Mouse (Mus musculus) CH12.LX (cell line): ENCODE results near the gene Gm26965. TPM values are rescaled to one million over a fixed set of nuclear protein-coding genes. Genes with fewer than 3 reads are reported as not detected.

Experiments used
- DNase-seq: peaks from one replicate; pipeline ENCODE4 v3.0.0-alpha.2; 2013; ENCODE audit errors: extremely low read depth
- H3K27ac ChIP-seq: 2 replicates; pipeline ENCODE4 v1.5.1; 2012; ENCODE audit warnings: low read depth, mild to moderate bottlenecking, control low read depth, moderate library complexity; ENCODE audit not compliant: insufficient read depth
- H3K27me3 ChIP-seq: replicated peaks from 2 replicates; pipeline ENCODE3; 2012; ENCODE audit warnings: inconsistent platforms
- H3K36me3 ChIP-seq, 2 experiments: replicated peaks in 1 of 2; 2 replicates each; pipeline versions ENCODE3 to v1.6.1; 2012; ENCODE audit warnings: inconsistent platforms in 1 of 2, low read length in 1 of 2, mild to moderate bottlenecking in 1 of 2, mixed read lengths in 1 of 2, moderate library complexity in 1 of 2; ENCODE audit not compliant: control insufficient read depth in 1 of 2, insufficient read depth in 1 of 2
- H3K4me1 ChIP-seq, 2 experiments: 2 replicates each; pipeline ENCODE4 v1.6.1; 2012; ENCODE audit warnings: inconsistent platforms in 1 of 2, moderate library complexity in 1 of 2; ENCODE audit not compliant: insufficient read depth in 2 of 2, control insufficient read depth in 1 of 2
- H3K4me2 ChIP-seq: 2 replicates; pipeline ENCODE4 v1.6.1; 2012; ENCODE audit warnings: low read depth, mild to moderate bottlenecking, control low read depth; ENCODE audit not compliant: poor library complexity, insufficient read depth, severe bottlenecking
- H3K4me3 ChIP-seq, 3 experiments: fragments of 150-350 bp in 1 of 3; sonication (generic) in 1 of 3; replicated peaks in 1 of 3; 2 replicates each; pipeline versions ENCODE3 to v1.5.1; 2011 to 2012; ENCODE audit warnings: low read depth in 2 of 3, low read length in 2 of 3, mild to moderate bottlenecking in 2 of 3, moderate library complexity in 2 of 3, control low read depth in 1 of 3, improper control_type of control experiment in 1 of 3, inconsistent platforms in 1 of 3, mixed read lengths in 1 of 3; ENCODE audit not compliant: poor library complexity in 1 of 3
- H3K79me2 ChIP-seq: replicated peaks from 2 replicates; pipeline ENCODE4 v1.6.1; 2012; ENCODE audit warnings: mild to moderate bottlenecking, moderate library complexity; ENCODE audit not compliant: control insufficient read depth, poor library complexity, insufficient read depth, severe bottlenecking; ENCODE audit errors: extremely low read depth
- H3K9ac ChIP-seq: 2 replicates; pipeline ENCODE4 v1.6.1; 2012; ENCODE audit warnings: low read depth, mild to moderate bottlenecking, control low read depth, moderate library complexity; ENCODE audit not compliant: insufficient read depth
- H3K9me3 ChIP-seq: replicated peaks from 2 replicates; pipeline ENCODE3; 2012; ENCODE audit warnings: low read length, inconsistent platforms, mixed read lengths
- BHLHE40 ChIP-seq: IDR thresholded peaks from 2 replicates; pipeline ENCODE4 v1.6.1; 2011; ENCODE audit warnings: mild to moderate bottlenecking, low read depth, low read length, improper control_type of control experiment
- CHD1 ChIP-seq: IDR thresholded peaks from 2 replicates; pipeline ENCODE4 v1.6.1; 2012; ENCODE audit warnings: low read depth, low read length, improper control_type of control experiment, inconsistent platforms
- CHD2 ChIP-seq: IDR thresholded peaks from 2 replicates; pipeline ENCODE4 v1.6.1; 2011; ENCODE audit warnings: low read length, improper control_type of control experiment
- CTCF ChIP-seq, 2 experiments: IDR thresholded peaks in 1 of 2; conservative IDR thresholded peaks in 1 of 2; 2 replicates each; pipeline ENCODE4 v1.5.1; 2011 to 2012; ENCODE audit warnings: low read depth in 2 of 2, low read length in 2 of 2, improper control_type of control experiment in 1 of 2, inconsistent platforms in 1 of 2, mild to moderate bottlenecking in 1 of 2, moderate library complexity in 1 of 2
- E2F4 ChIP-seq: IDR thresholded peaks from 2 replicates; pipeline ENCODE4 v1.6.1; 2011; ENCODE audit warnings: low read depth, low read length, improper control_type of control experiment; ENCODE audit not compliant: insufficient replicate concordance
- ELF1 ChIP-seq: IDR thresholded peaks from 2 replicates; pipeline ENCODE4 v1.6.1; 2014; ENCODE audit warnings: low read depth, mild to moderate bottlenecking, inconsistent platforms, low read length, improper control_type of control experiment
- EP300 ChIP-seq: IDR thresholded peaks from 2 replicates; pipeline ENCODE4 v1.6.1; 2011; ENCODE audit warnings: low read length, improper control_type of control experiment
- ETS1 ChIP-seq: conservative IDR thresholded peaks from 2 replicates; pipeline ENCODE4 v1.6.1; 2012; ENCODE audit warnings: low read depth, mild to moderate bottlenecking, inconsistent platforms, low read length, improper control_type of control experiment, moderate library complexity
- GABPA ChIP-seq: IDR thresholded peaks from 2 replicates; pipeline ENCODE4 v1.6.1; 2012; ENCODE audit warnings: low read depth, low read length, improper control_type of control experiment, inconsistent platforms; ENCODE audit not compliant: insufficient replicate concordance
- HCFC1 ChIP-seq: IDR thresholded peaks from 2 replicates; pipeline ENCODE4 v1.6.1; 2012; ENCODE audit warnings: low read depth, mild to moderate bottlenecking, inconsistent platforms, low read length, improper control_type of control experiment
- IRF4 ChIP-seq: IDR thresholded peaks from 2 replicates; pipeline ENCODE4 v1.6.1; 2014; ENCODE audit warnings: low read depth, mild to moderate bottlenecking, inconsistent platforms, low read length, improper control_type of control experiment
- JUND ChIP-seq: conservative IDR thresholded peaks from 2 replicates; pipeline ENCODE4 v1.6.1; 2011; ENCODE audit warnings: low read depth, low read length, improper control_type of control experiment
- KAT2A ChIP-seq: IDR thresholded peaks from 2 replicates; pipeline ENCODE4 v1.6.1; 2012; ENCODE audit warnings: low read length, improper control_type of control experiment, inconsistent platforms; ENCODE audit not compliant: insufficient replicate concordance
- MAFK ChIP-seq: IDR thresholded peaks from 2 replicates; pipeline ENCODE4 v1.6.1; 2011; ENCODE audit warnings: low read length, improper control_type of control experiment; ENCODE audit not compliant: insufficient replicate concordance
- MAX ChIP-seq: IDR thresholded peaks from 2 replicates; pipeline ENCODE4 v1.6.1; 2011; ENCODE audit warnings: low read length, improper control_type of control experiment
- MAZ ChIP-seq: IDR thresholded peaks from 2 replicates; pipeline ENCODE4 v1.6.1; 2012; ENCODE audit warnings: low read depth, mild to moderate bottlenecking, inconsistent platforms, low read length, improper control_type of control experiment, moderate library complexity
- MEF2A ChIP-seq: IDR thresholded peaks from 2 replicates; pipeline ENCODE4 v1.6.1; 2014; ENCODE audit warnings: low read depth, mild to moderate bottlenecking, inconsistent platforms, low read length, improper control_type of control experiment, borderline replicate concordance
- MXI1 ChIP-seq: IDR thresholded peaks from 2 replicates; pipeline ENCODE4 v1.6.1; 2011; ENCODE audit warnings: mild to moderate bottlenecking, low read depth, low read length, improper control_type of control experiment
- MYC ChIP-seq: IDR thresholded peaks from 2 replicates; pipeline ENCODE4 v1.6.1; 2011; ENCODE audit warnings: low read depth, mild to moderate bottlenecking, improper control_type of control experiment, low read length
- NELFE ChIP-seq: IDR thresholded peaks from 2 replicates; pipeline ENCODE4 v1.6.1; 2011; ENCODE audit warnings: low read depth, low read length, improper control_type of control experiment
- NRF1 ChIP-seq: IDR thresholded peaks from 2 replicates; pipeline ENCODE4 v1.6.1; 2014; ENCODE audit warnings: low read depth, mild to moderate bottlenecking, inconsistent platforms, low read length, improper control_type of control experiment, moderate library complexity
- PAX5 ChIP-seq: IDR thresholded peaks from 2 replicates; pipeline ENCODE4 v1.6.1; 2012; ENCODE audit warnings: low read length, inconsistent platforms, mixed read lengths
- POLR2A ChIP-seq: IDR thresholded peaks from 2 replicates; pipeline ENCODE4 v1.6.1; 2011; ENCODE audit warnings: low read depth, mild to moderate bottlenecking, improper control_type of control experiment, low read length
- RCOR1 ChIP-seq: conservative IDR thresholded peaks from 2 replicates; pipeline ENCODE4 v1.6.1; 2012; ENCODE audit warnings: low read depth, mild to moderate bottlenecking, inconsistent platforms, low read length, improper control_type of control experiment
- SIN3A ChIP-seq: IDR thresholded peaks from 2 replicates; pipeline ENCODE4 v1.6.1; 2012; ENCODE audit warnings: low read length, improper control_type of control experiment, inconsistent platforms
- SMC3 ChIP-seq: IDR thresholded peaks from 2 replicates; pipeline ENCODE4 v1.6.1; 2011; ENCODE audit warnings: low read depth, low read length, improper control_type of control experiment
- TBP ChIP-seq: conservative IDR thresholded peaks from 2 replicates; pipeline ENCODE4 v1.6.1; 2011; ENCODE audit warnings: low read depth, low read length, improper control_type of control experiment
- TCF12 ChIP-seq: IDR thresholded peaks from 2 replicates; pipeline ENCODE4 v1.6.1; 2014; ENCODE audit warnings: low read depth, mild to moderate bottlenecking, inconsistent platforms, low read length, improper control_type of control experiment
- USF1 ChIP-seq: IDR thresholded peaks from 2 replicates; pipeline ENCODE4 v1.6.1; 2014; ENCODE audit warnings: low read depth, mild to moderate bottlenecking, inconsistent platforms, low read length, improper control_type of control experiment
- ZKSCAN1 ChIP-seq: IDR thresholded peaks from 2 replicates; pipeline ENCODE4 v1.6.1; 2012; ENCODE audit warnings: low read depth, inconsistent platforms, low read length, improper control_type of control experiment, borderline replicate concordance
- ZMIZ1 ChIP-seq: IDR thresholded peaks from 2 replicates; pipeline ENCODE4 v1.6.1; 2012; ENCODE audit warnings: low read depth, mild to moderate bottlenecking, inconsistent platforms, low read length, improper control_type of control experiment
- dilution Hi-C: fragments of 300-500 bp; cut with MboI; formaldehyde crosslinking; loops from 2 replicates; pipeline ENCODE4 v1.14.3; 2020; ENCODE audit warnings: low sequenced_read_pairs; ENCODE audit not compliant: extremely low pct_unique_long_range_greater_than_20kb, extremely low pct_ligation_motif_present
- in situ Hi-C: fragments of 300-500 bp; cut with MboI; formaldehyde crosslinking; loops from 3 replicates; pipeline ENCODE4 v1.14.3; 2019; ENCODE audit warnings: low sequenced_read_pairs, low pct_ligation_motif_present, low pct_unique_long_range_greater_than_20kb, mixed read lengths
- polyA plus RNA-seq: library from polyadenylated mRNA; unstranded; fragments of >175 nt; gene quantifications from 2 replicates; pipeline ENCODE4 v1.2.1, GENCODE M21; 2012; ENCODE audit warnings: low read depth; ENCODE audit not compliant: insufficient read length
- total RNA-seq, 2 experiments: library from RNA; depleted of rRNA; stranded (reverse); fragments of 300-350 nt in 1 of 2; fragments of >200 nt in 1 of 2; gene quantifications; 2 replicates each; pipeline ENCODE4 v1.2.3; 2012 to 2014

The Gm26965 gene
- total and polyA plus RNA-seq, 3 experiments = 0.08 TPM; not detected in 2

DNA sequence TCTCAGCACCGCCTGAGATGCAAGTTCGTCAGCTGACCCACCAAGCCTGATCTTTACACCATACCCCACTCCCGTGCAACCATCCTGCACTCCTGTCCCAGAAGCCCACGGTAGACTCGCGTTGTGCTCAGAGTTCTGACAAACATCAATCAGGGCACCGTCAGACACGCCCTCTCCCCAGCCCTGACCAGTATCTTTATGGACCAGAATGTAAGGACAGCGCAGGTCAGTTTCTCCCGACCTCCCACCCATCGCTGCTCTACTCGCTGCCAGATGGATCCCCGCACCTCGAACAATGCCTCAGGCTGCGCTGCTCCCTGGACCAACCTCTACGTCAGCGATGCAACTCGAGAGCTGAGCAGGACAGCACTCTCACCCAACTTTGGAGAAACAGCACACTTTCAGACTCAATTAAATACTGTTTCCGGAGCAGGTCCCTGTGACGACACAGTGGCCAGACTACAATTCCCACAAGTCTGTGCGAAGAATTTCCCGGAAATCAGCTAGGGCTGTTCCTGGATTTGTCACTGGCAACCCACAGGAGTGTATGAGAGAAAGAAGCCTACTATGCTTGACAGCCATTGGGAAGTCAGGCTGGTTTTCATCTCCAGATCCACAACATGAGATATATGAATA, 25.7 kb downstream of the Gm26965 start, which contains the start of gene Zfp58:
Gene Zfp58 (minus strand): TSS at position 472 of the 636 bp plus-strand sequence.
- peaks cover 7% of the 10 kb centered on the region; the same call in 1 of the 2 replicates for H3K79me2 ChIP-seq
- H3K4me3 ChIP-seq = peak within 1 kb of the TSS; percentile 63 to 88 (median 79)
- dilution Hi-C loops (no loop called here), in situ Hi-C loops (no loop called here)
- peak within 1 kb of the TSS; percentile 54 for H3K4me2 ChIP-seq
- DNase-seq = peak; percentile 73
- H3K27ac ChIP-seq = no peak within 1 kb of the TSS
- H3K27me3 ChIP-seq = no peaks in the 10 kb centered on the region
- H3K9me3 ChIP-seq = no peaks in the 10 kb centered on the region
- TF ChIP-seq MAFK (no peak), EP300 (no peak), TBP (peak; percentile 83; the same call in 1 of the 2 replicates), SMC3 (no peak), ZMIZ1 (peak; percentile 57; the same call in 1 of the 2 replicates), BHLHE40 (no peak; the same call in 1 of the 2 replicates), NRF1 (no peak), USF1 (no peak), GABPA (peak; percentile 25; the same call in 1 of the 2 replicates), PAX5 (no peak), E2F4 (no peak), MAZ (no peak), CHD1 (no peak), ETS1 (no peak), MXI1 (peak; percentile 51; the same call in 1 of the 2 replicates), CHD2 (no peak), RCOR1 (no peak), TCF12 (peak; percentile 70), IRF4 (no peak; the same call in 1 of the 2 replicates), JUND (no peak), CTCF (conservative IDR thresholded peaks at IDR 0.05 in 1 of 2, IDR thresholded peaks at IDR 0.05 in 1 of 2; ENCODE audit: low read depth in 2 of 2, low read length in 2 of 2) (no peak), MAX (peak; percentile 36; the same call in 1 of the 2 replicates), ZKSCAN1 (peak; percentile 92), SIN3A (peak; percentile 56), NELFE (peak; percentile 65; the same call in 1 of the 2 replicates), HCFC1 (peak; percentile 97), KAT2A (peak; percentile 90; the same call in 1 of the 2 replicates), MEF2A (peak; percentile 38; the same call in 1 of the 2 replicates), MYC (no peak; the same call in none of the 2 replicates), POLR2A (peak; percentile 75), ELF1 (peak; percentile 96)
- peaks cover 3 to 13% of the 10 kb centered on the region in 2 experiments; a peak in 2 of 4 replicates for H3K4me1 ChIP-seq
- peaks cover 0 to 1% of the 10 kb centered on the region in 2 experiments for H3K36me3 ChIP-seq
- H3K9ac ChIP-seq = peak within 1 kb of the TSS; percentile 50
